Mouse (Mus musculus) CD4-positive helper T cell, adult 2 months (primary cell): ENCODE data around the gene Axin1.
"Not testable (repeated sequence)": the region's sequence is repeated elsewhere in the genome, so short reads cannot be mapped to it uniquely, and the experiment has no call there.

Experiments
- DNase-seq: peaks from one replicate; pipeline ENCODE4 v3.0.0-alpha.2; 2012; ENCODE audit warnings: low read depth, missing footprints, low spot score

Gene Axin1

GRCm38 (mm10) chr17:26119766-26120710 lies 18.4 kb upstream of the Axin1 start:
- DNase-seq: peak; percentile 85

GRCm38 (mm10) chr17:26122431-26123140 lies 15.9 kb upstream of the Axin1 start:
- no peak for DNase-seq

- peak; percentile 95 for DNase-seq
These were observed 15.2 kb upstream of the Axin1 start, which contains the start of gene Mrpl28 for GRCm38 (mm10) chr17:26123267-26123684. Mrpl28 (plus strand) TSS chr17:26123500.

GRCm38 (mm10) chr17:26124560-26124959 lies 13.9 kb upstream of the Axin1 start:
- no peak for DNase-seq

GRCm38 (mm10) chr17:26125226-26125625 lies 13.3 kb upstream of the Axin1 start:
- no peak for DNase-seq

GRCm38 (mm10) chr17:26131062-26131732 lies 7.3 kb upstream of the Axin1 start:
- no peak for DNase-seq

GRCm38 (mm10) chr17:26131856-26132853 lies 6.3 kb upstream of the Axin1 start:
- DNase-seq: no peak

GRCm38 (mm10) chr17:26137106-26137750 lies 1.3 kb upstream of the Axin1 start:
- peak; percentile 22 for DNase-seq

- DNase-seq: no peak
These were observed 747 bp upstream of the Axin1 start for GRCm38 (mm10) chr17:26137751-26138130.

GRCm38 (mm10) chr17:26138901-26139381 lies 453 bp downstream of the Axin1 start:
- peak; percentile 77 for DNase-seq

GRCm38 (mm10) chr17:26142796-26143195 lies 4.3 kb downstream of the Axin1 start:
- no peak for DNase-seq

GRCm38 (mm10) chr17:26143386-26143785 lies 4.9 kb downstream of the Axin1 start:
- no peak for DNase-seq

- DNase-seq: no peak
These were observed 10.6 kb downstream of the Axin1 start for GRCm38 (mm10) chr17:26149056-26149455.

- no peak for DNase-seq
These were observed 13.6 kb downstream of the Axin1 start for GRCm38 (mm10) chr17:26151886-26152630.

GRCm38 (mm10) chr17:26162736-26163135 lies 24.2 kb downstream of the Axin1 start:
- no peak for DNase-seq

GRCm38 (mm10) chr17:26168039-26168438 lies 29.6 kb downstream of the Axin1 start:
- DNase-seq: peak; percentile 83

- DNase-seq: not testable (repeated sequence)
These were observed 36.8 kb downstream of the Axin1 start for GRCm38 (mm10) chr17:26175248-26175647.

GRCm38 (mm10) chr17:26178611-26179010 lies 40.1 kb downstream of the Axin1 start:
- no peak for DNase-seq

- no peak for DNase-seq
These were observed 42.7 kb downstream of the Axin1 start for GRCm38 (mm10) chr17:26181179-26181578.
